Mouse (Mus musculus): Measurements from ENCODE around the gene Olah.

GRCm38 (mm10) chr2:3335611-3336301 lies 61.3 kb downstream of the Olah start, which contains the start of gene Acbd7:
- TF ChIP-seq CTCF (IDR thresholded peaks at IDR 0.05; ENCODE audit: low read depth, low read length) (no peak), GATA1 (IDR thresholded peaks at IDR 0.05; ENCODE audit: borderline replicate concordance, low read length) (no peak), POLR2AphosphoS5 (IDR thresholded peaks at IDR 0.05; ENCODE audit: insufficient replicate concordance, low read depth, low read length) (no peak), TAL1 (conservative IDR thresholded peaks at IDR 0.05; ENCODE audit: low read depth, low read length) (no peak)
